Mouse (Mus musculus): ENCODE results near the gene Cdk18.

- TF ChIP-seq CTCF (IDR thresholded peaks at IDR 0.05; ENCODE audit: low read depth, low read length) (no peak), GATA1 (IDR thresholded peaks at IDR 0.05; ENCODE audit: borderline replicate concordance, low read length) (no peak), GATA2 (IDR thresholded peaks at IDR 0.05; ENCODE audit: borderline replicate concordance, low read depth, low read length) (no peak), POLR2AphosphoS5 (IDR thresholded peaks at IDR 0.05; ENCODE audit: insufficient replicate concordance, low read depth, low read length) (no peak), TAL1 (conservative IDR thresholded peaks at IDR 0.05; ENCODE audit: low read depth, low read length) (no peak)
Observed at GRCm38 (mm10) chr1:132161211-132161880, 21.9 kb upstream of the Cdk18 start.

All from G1E (cell line).